Mouse (Mus musculus) kidney, embryonic 16.5 days (tissue): Measurements from ENCODE around the gene Atp6v0e2. TPM values are rescaled to one million over a fixed set of nuclear protein-coding genes. Genes with fewer than 3 reads are reported as not detected.
A peak's percentile ranks its signal among the peaks of the same experiment; 100 is the strongest.

ENCODE experiments used
- ATAC-seq: fragments of 200-750 bp; cut with Nextera tagmentation; 2 replicates; pipeline ENCODE4 v1.8.0; 2017; ENCODE audit warnings: moderate TSS enrichment; ENCODE audit not compliant: low FRiP score, low TSS enrichment
- H3K27ac ChIP-seq: fragments of 300-500 bp; sonication (generic); 2 replicates; pipeline ENCODE4 v1.5.1; 2014; ENCODE audit warnings: low read length
- H3K27me3 ChIP-seq: fragments of 300-500 bp; sonication (generic); 2 replicates; pipeline ENCODE4 v1.6.1; 2014; ENCODE audit warnings: low read length, control low read depth, mixed read lengths; ENCODE audit not compliant: insufficient read depth
- H3K36me3 ChIP-seq: fragments of 300-500 bp; sonication (generic); 2 replicates; pipeline ENCODE4 v1.6.1; 2014; ENCODE audit warnings: low read length, control low read depth, mixed read lengths; ENCODE audit not compliant: insufficient read depth
- H3K4me1 ChIP-seq: fragments of 300-500 bp; sonication (generic); 2 replicates; pipeline ENCODE4 v1.6.1; 2014; ENCODE audit warnings: low read length, control low read depth, mixed read lengths; ENCODE audit not compliant: insufficient read depth
- H3K4me2 ChIP-seq: fragments of 300-500 bp; sonication (generic); replicated peaks from 2 replicates; pipeline ENCODE4 v1.6.1; 2014; ENCODE audit warnings: low read depth, low read length
- H3K4me3 ChIP-seq: fragments of 300-500 bp; sonication (generic); 2 replicates; pipeline ENCODE4 v1.5.1; 2014; ENCODE audit warnings: mild to moderate bottlenecking, low read length
- H3K9ac ChIP-seq: fragments of 300-500 bp; sonication (generic); replicated peaks from 2 replicates; pipeline ENCODE4 v1.6.1; 2014; ENCODE audit warnings: low read length
- H3K9me3 ChIP-seq: fragments of 300-500 bp; sonication (generic); 2 replicates; pipeline ENCODE4 v1.6.1; 2016; ENCODE audit warnings: low read length, control low read depth
- WGBS: fragments of 180-500 bp; shearing (Covaris S2); extraction: QIAGEN DNeasy Blood & Tissue Kit; methylation state at CpG from one replicate; pipeline ENCODE4 v1.1.7; 2014; 5-methylcytosine and 5-hydroxymethylcytosine counted together
- polyA plus RNA-seq: library from polyadenylated mRNA; unstranded; fragments of >200 nt; fragmentation: Nextera tagmentation; extraction: Ambion mirVana; gene quantifications from 2 replicates; pipeline ENCODE4 v1.2.1, GENCODE M21; 2015

Gene Atp6v0e2
- polyA plus RNA-seq: 32.7 and 33.8 TPM in 2 replicates

GRCm38 (mm10) chr6:48537105-48537954, at the start of gene Atp6v0e2:
Atp6v0e2 (plus strand) TSS chr6:48537615.
- Histone ChIP-seq H3K27ac (no peak within 1 kb of the TSS), H3K36me3 (0 out of 2 replicates have a peak, but pooled peaks cover 3% of the 10 kb centered on the region), H3K4me2 (peak within 1 kb of the TSS; percentile 76), H3K27me3 (no peaks in the 10 kb centered on the region), H3K4me3 (peak within 1 kb of the TSS; percentile 50), H3K4me1 (peaks cover 23% of the 10 kb centered on the region), H3K9me3 (no peaks in the 10 kb centered on the region), H3K9ac (peak within 1 kb of the TSS; percentile 69)
- peak; percentile 83 for ATAC-seq
- WGBS: 4% methylated on average over 38 of the region's 38 CpGs

- Histone ChIP-seq H3K9me3 (no peaks in the 10 kb centered on the region), H3K4me1 (peaks cover 10% of the 10 kb centered on the region), H3K27ac (no peak overlapping the region), H3K27me3 (no peaks in the 10 kb centered on the region), H3K4me2 (peak overlapping the region; percentile 50), H3K9ac (peak overlapping the region; percentile 59), H3K36me3 (no peaks in the 10 kb centered on the region), H3K4me3 (peak overlapping the region; percentile 31)
- 8% methylated on average over 18 of the region's 25 CpGs for WGBS
- ATAC-seq: peak; percentile 55; the same call in 1 of the 2 replicates
These were observed 49.4 kb upstream of the Atp6v0e2 start for GRCm38 (mm10) chr6:48487747-48488725.

GRCm38 (mm10) chr6:48489741-48490140, 47.7 kb upstream of the Atp6v0e2 start:
- no peak overlapping the region for H3K9ac ChIP-seq
- 100% methylated on average over 3 of the region's 3 CpGs for WGBS
- no peaks in the 10 kb centered on the region for H3K9me3 ChIP-seq
- no peak overlapping the region for H3K4me3 ChIP-seq
- no peak for ATAC-seq
- H3K36me3 ChIP-seq: no peaks in the 10 kb centered on the region
- no peaks in the 10 kb centered on the region for H3K27me3 ChIP-seq
- H3K4me1 ChIP-seq: peaks cover 10% of the 10 kb centered on the region
- no peak overlapping the region for H3K4me2 ChIP-seq
- no peak overlapping the region for H3K27ac ChIP-seq

GRCm38 (mm10) chr6:48491361-48491760, 46.1 kb upstream of the Atp6v0e2 start:
- Histone ChIP-seq H3K9ac (no peak overlapping the region), H3K4me3 (no peak overlapping the region), H3K27ac (no peak overlapping the region), H3K4me1 (peaks cover 10% of the 10 kb centered on the region), H3K9me3 (no peaks in the 10 kb centered on the region), H3K27me3 (no peaks in the 10 kb centered on the region), H3K4me2 (no peak overlapping the region), H3K36me3 (no peaks in the 10 kb centered on the region)
- ATAC-seq: no peak
- WGBS: 68% methylated on average over 9 of the region's 9 CpGs

GRCm38 (mm10) chr6:48493136-48493730, 44.2 kb upstream of the Atp6v0e2 start:
- Histone ChIP-seq H3K9me3 (no peaks in the 10 kb centered on the region), H3K4me1 (peaks cover 2% of the 10 kb centered on the region), H3K9ac (no peak overlapping the region), H3K4me2 (no peak overlapping the region), H3K27me3 (no peaks in the 10 kb centered on the region), H3K27ac (no peak overlapping the region), H3K36me3 (no peaks in the 10 kb centered on the region), H3K4me3 (no peak overlapping the region)
- 27% methylated on average over 8 of the region's 8 CpGs for WGBS
- ATAC-seq: peak; percentile 52; the same call in 1 of the 2 replicates

GRCm38 (mm10) chr6:48497521-48497920, 39.9 kb upstream of the Atp6v0e2 start:
- Histone ChIP-seq H3K36me3 (no peaks in the 10 kb centered on the region), H3K9me3 (no peaks in the 10 kb centered on the region), H3K9ac (no peak overlapping the region), H3K4me2 (no peak overlapping the region), H3K27me3 (no peaks in the 10 kb centered on the region), H3K4me3 (no peak overlapping the region), H3K27ac (no peak overlapping the region), H3K4me1 (no peaks in the 10 kb centered on the region)
- 84% methylated on average over 4 of the region's 4 CpGs for WGBS
- ATAC-seq: no peak

GRCm38 (mm10) chr6:48503847-48504240, 33.6 kb upstream of the Atp6v0e2 start:
- 6% methylated on average over 2 of the region's 2 CpGs for WGBS
- Histone ChIP-seq H3K4me3 (no peak overlapping the region), H3K9ac (no peak overlapping the region), H3K27ac (no peak overlapping the region), H3K27me3 (no peaks in the 10 kb centered on the region), H3K36me3 (no peaks in the 10 kb centered on the region), H3K4me2 (peak overlapping the region; percentile 93; the same call in 1 of the 2 replicates), H3K4me1 (peaks cover 6% of the 10 kb centered on the region), H3K9me3 (no peaks in the 10 kb centered on the region)
- ATAC-seq: peak; percentile 60

- H3K9ac ChIP-seq: peak overlapping the region; percentile 83
- peak; percentile 97 for ATAC-seq
- H3K4me3 ChIP-seq: peak overlapping the region; percentile 84
- peaks cover 6% of the 10 kb centered on the region for H3K4me1 ChIP-seq
- peak overlapping the region; percentile 93 for H3K4me2 ChIP-seq
- peak overlapping the region; percentile 80 for H3K27ac ChIP-seq
- H3K36me3 ChIP-seq: peaks cover 4% of the 10 kb centered on the region; the same call in 1 of the 2 replicates
- no peaks in the 10 kb centered on the region for H3K27me3 ChIP-seq
- WGBS: under 1% methylated on average over 26 of the region's 26 CpGs
- no peaks in the 10 kb centered on the region for H3K9me3 ChIP-seq
These were observed 33.1 kb upstream of the Atp6v0e2 start for GRCm38 (mm10) chr6:48504241-48504854.

- Histone ChIP-seq H3K27me3 (no peaks in the 10 kb centered on the region), H3K4me2 (no peak overlapping the region), H3K9ac (no peak overlapping the region), H3K27ac (no peak overlapping the region), H3K4me1 (peaks cover 6% of the 10 kb centered on the region), H3K4me3 (no peak overlapping the region), H3K9me3 (no peaks in the 10 kb centered on the region), H3K36me3 (peaks cover 17% of the 10 kb centered on the region)
- no peak for ATAC-seq
- 67% methylated on average over 4 of the region's 4 CpGs for WGBS
These were observed 29.3 kb upstream of the Atp6v0e2 start for GRCm38 (mm10) chr6:48508087-48508486.
